Mouse (Mus musculus) adrenal gland (tissue): Measurements from ENCODE around the gene Anxa10.

Experiments
- intact Hi-C: fragments of 180-260 bp; cut with DNase I; formaldehyde crosslinking; loops from one replicate; pipeline ENCODE4 v1.15.1; 2025
- long read RNA-seq, 2 experiments: library from polyadenylated mRNA; unstranded; transcript quantifications; one replicate each; pipeline ENCODE4 v2.0.0; 2020; ENCODE audit warnings: borderline replicate concordance in 1 of 2; ENCODE audit not compliant: insufficient replicate concordance in 1 of 2

Gene Anxa10
- long read RNA-seq, experiment 1, result 0 reads
- long read RNA-seq, experiment 2, result 0 reads

DNA sequence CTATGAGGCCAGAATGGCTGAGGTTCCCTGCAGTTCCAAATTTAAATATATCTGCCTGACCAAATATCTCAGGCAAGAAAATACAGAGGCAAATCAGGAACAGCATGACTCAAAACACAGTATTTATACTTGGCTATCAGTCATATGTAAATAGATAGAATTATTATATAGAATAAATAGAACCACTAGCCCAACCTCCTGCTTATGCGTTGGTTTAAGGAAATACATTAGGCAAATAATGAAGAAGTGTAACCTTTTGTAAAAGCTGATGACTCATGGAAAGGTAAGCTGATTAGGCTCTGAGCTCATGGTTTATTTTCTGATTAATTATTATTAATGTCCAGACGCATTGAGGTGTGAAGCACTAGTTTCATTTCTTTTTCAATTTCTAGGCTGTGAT, at the start of gene Anxa10:
Anxa10 (minus strand) TSS at position 53 of the 400 bp plus-strand sequence.
- intact Hi-C loops, result no loop called here

GRCm38 (mm10) chr8:62132662-62133366, 9.9 kb upstream of the Anxa10 start:
- intact Hi-C loops, result no loop called here

DNA sequence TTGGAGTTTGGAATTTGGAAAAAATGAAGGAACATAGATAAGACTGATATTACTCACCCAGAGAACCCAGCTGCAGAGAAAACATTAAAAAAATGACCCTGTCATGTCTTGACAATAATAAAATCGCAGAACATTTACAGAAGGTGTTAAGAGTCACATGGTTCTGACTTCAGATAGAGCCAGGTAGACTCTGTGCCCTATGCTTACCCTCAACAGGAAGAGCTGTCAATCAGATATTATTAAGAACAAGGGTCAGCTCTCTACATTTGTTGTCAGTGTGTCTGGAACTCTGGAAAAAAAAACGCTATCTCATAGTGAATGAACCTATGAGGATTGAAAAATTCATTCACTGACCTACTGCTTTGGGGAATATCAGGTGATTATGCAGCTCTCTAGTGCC, 25.7 kb downstream of the Anxa10 start:
- intact Hi-C loops, result no loop called here

DNA sequence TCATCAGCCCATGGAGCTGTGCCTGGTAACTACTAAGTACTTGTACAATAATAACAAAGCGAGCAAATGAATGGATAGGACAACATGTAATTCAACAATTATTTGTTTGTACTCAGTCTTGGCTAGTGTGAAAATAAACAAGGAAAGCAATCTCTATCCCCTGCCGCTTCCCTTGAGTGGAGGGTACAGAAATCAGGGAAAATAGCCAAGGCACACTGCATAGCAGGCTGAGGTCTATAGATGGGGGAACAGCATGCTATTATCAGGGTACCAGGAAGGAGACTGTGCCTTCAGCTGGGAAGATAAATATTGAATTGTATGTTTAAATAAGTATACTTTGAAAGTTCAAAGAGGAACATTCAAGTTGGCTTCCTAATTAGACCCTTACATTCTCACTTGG, 41.1 kb downstream of the Anxa10 start:
- intact Hi-C loops, result loop anchor here (5.0 kb wide), 1 partner anchor 1795 kb away; no protein-coding TSS in a partner anchor

- intact Hi-C loops, result loop anchor here (5.0 kb wide), 1 partner anchor 1797 kb away; no protein-coding TSS in a partner anchor
These were observed 42.7 kb downstream of the Anxa10 start for GRCm38 (mm10) chr8:62080195-62080802.

- intact Hi-C loops, result loop anchor here (10.0 kb wide), 1 partner anchor 534 kb away; no protein-coding TSS in a partner anchor
These were observed 54.6 kb downstream of the Anxa10 start for GRCm38 (mm10) chr8:62068305-62068704.

DNA sequence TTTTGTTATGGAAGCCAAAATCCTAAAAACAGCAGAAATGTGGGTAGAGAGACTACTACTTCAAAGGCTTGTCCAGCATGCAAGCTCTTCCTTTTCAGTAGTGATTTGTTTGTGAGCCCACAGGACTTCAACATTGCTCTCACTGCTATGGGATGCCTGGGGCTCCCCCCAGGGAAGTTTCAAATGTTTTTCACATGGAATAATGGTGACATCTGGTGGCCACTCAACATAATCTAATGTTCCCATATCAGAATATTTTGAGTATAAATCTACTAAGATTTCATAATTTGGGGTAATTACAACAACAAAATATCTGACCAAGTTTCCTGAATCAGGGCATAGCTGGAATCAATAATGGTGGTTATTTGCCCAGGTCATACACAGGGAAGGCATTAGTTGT, 62.6 kb downstream of the Anxa10 start:
- intact Hi-C loops, result loop anchor here (10.0 kb wide), 1 partner anchor 526 kb away; no protein-coding TSS in a partner anchor

GRCm38 (mm10) chr8:62046809-62047208, 76.1 kb downstream of the Anxa10 start:
- intact Hi-C loops, result loop anchor here (5.0 kb wide), 1 partner anchor 150 kb away; no protein-coding TSS in a partner anchor

- intact Hi-C loops, result loop anchor here (5.0 kb wide), 1 partner anchor 137 kb away; no protein-coding TSS in a partner anchor
These were observed 88.6 kb downstream of the Anxa10 start for GRCm38 (mm10) chr8:62034351-62034750.

GRCm38 (mm10) chr8:62014582-62014981, 108.4 kb downstream of the Anxa10 start:
- intact Hi-C loops, result no loop called here

DNA sequence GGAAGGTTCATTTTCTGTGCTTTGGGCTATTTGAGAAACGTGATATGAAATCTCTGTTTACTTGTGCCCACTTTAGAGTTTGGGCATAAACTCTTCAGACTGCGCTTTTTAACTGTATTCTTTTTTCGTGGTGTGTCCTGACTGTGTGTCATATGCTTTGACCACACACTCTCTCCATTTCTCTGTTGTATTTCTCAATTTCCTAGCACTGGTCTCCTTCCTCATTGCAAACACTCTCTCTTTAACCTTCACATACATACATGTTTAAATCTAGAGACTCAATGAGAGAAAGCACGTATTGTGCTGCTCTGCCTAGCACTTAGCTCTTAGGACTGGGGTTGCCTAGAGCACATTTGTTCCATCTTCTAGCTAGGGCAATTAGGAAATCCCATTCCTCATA, 108.8 kb downstream of the Anxa10 start:
- intact Hi-C loops, result no loop called here
